Mouse (Mus musculus) heart, embryonic 10.5 days (tissue): ENCODE measurements around the gene Pde4dip. TPM values are rescaled to one million over a fixed set of nuclear protein-coding genes. Genes with fewer than 3 reads are reported as not detected.

Source experiments
- DNase-seq: peaks from one replicate; pipeline ENCODE4 v3.0.0-alpha.2; 2017; ENCODE audit warnings: low spot score
- H3K27ac ChIP-seq: fragments of 300-500 bp; sonication (generic); 2 replicates; pipeline ENCODE4 v1.5.1; 2016; ENCODE audit warnings: mild to moderate bottlenecking
- H3K27me3 ChIP-seq: fragments of 300-500 bp; sonication (generic); 2 replicates; pipeline ENCODE4 v1.6.1; 2016; ENCODE audit warnings: mild to moderate bottlenecking; ENCODE audit not compliant: poor library complexity, insufficient read depth, severe bottlenecking
- H3K36me3 ChIP-seq: fragments of 300-500 bp; sonication (generic); 2 replicates; pipeline ENCODE4 v1.6.1; 2016; ENCODE audit warnings: mild to moderate bottlenecking, moderate library complexity
- H3K4me1 ChIP-seq: fragments of 300-500 bp; sonication (generic); 2 replicates; pipeline ENCODE4 v1.6.1; 2016; ENCODE audit warnings: mild to moderate bottlenecking
- H3K4me3 ChIP-seq: fragments of 300-500 bp; sonication (generic); 2 replicates; pipeline ENCODE4 v1.5.1; 2016; ENCODE audit warnings: mild to moderate bottlenecking, moderate library complexity
- H3K9me3 ChIP-seq: fragments of 300-500 bp; sonication (generic); 2 replicates; pipeline ENCODE4 v1.6.1; 2016; ENCODE audit warnings: mild to moderate bottlenecking, moderate library complexity
- WGBS: fragments of 180-500 bp; shearing (Covaris S2); methylation state at CpG from one replicate; pipeline ENCODE4 v1.1.7; 2016; 5-methylcytosine and 5-hydroxymethylcytosine counted together
- polyA plus RNA-seq: library from polyadenylated mRNA; unstranded; fragments of >200 nt; fragmentation: Nextera tagmentation; extraction: Ambion mirVana; gene quantifications from 2 replicates; pipeline ENCODE4 v1.2.1, GENCODE M21; 2016

Gene Pde4dip
- polyA plus RNA-seq, 1 experiment from 2014 or later = 42.0 TPM

DNA sequence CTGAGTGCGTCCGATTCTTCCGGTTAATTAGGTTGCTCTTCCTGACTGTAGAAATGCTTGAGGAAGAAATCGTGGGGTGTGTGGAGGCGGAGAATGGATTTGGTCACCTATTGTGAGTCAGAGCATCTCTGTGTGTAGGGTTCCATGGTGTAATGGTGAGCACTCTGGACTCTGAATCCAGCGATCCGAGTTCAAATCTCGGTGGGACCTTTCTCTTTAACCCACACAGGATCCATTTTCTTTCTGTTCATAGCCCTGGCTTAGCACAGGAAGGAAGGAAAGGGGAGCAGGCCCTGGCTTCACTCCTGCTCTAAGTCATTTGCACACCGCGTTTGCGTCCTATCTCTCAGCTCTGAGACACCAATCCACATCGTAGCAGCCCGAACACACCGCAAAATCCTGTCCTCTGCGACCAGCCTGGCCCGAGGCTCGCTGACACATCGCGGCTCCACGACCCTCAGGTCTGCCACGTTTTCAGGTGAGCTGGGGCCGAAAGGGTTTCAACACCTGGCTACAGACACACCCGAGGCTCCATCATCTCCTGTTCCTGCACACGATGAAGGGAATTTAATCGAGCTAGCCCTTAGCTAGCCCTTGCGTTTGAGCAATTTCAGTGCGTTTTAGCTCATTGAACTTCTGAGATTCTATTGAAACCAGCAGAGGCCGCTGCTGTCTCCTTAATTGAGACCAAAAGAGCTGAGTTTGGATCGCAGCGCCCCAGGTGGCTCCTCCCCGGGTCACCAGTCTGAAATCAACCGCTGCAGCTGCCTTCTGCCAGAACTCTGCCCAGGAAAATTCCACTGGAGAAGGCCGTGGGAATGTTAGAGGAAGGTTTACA lies 207.0 kb downstream of the Pde4dip start:
- H3K27me3 ChIP-seq = no peaks in the 10 kb centered on the region
- H3K4me1 ChIP-seq = peaks cover 28% of the 10 kb centered on the region
- peak overlapping the region; percentile 73 for H3K27ac ChIP-seq
- WGBS = 1% methylated on average over 33 of the region's 33 CpGs
- H3K9me3 ChIP-seq = no peaks in the 10 kb centered on the region
- H3K4me3 ChIP-seq = peak overlapping the region; percentile 63
- DNase-seq = peak; percentile 88
- no peaks in the 10 kb centered on the region for H3K36me3 ChIP-seq

- WGBS = 2% methylated on average over 28 of the region's 28 CpGs
- DNase-seq = peak; percentile 88
- no peaks in the 10 kb centered on the region for H3K9me3 ChIP-seq
- peaks cover 28% of the 10 kb centered on the region for H3K4me1 ChIP-seq
- no peaks in the 10 kb centered on the region for H3K27me3 ChIP-seq
- H3K27ac ChIP-seq = peak overlapping the region; percentile 73
- H3K4me3 ChIP-seq = peak overlapping the region; percentile 63
- H3K36me3 ChIP-seq = no peaks in the 10 kb centered on the region
These were observed 207.7 kb downstream of the Pde4dip start for GRCm38 (mm10) chr3:97680631-97681320.

- H3K27ac ChIP-seq = no peak overlapping the region
- 0 out of 2 replicates have a peak, but pooled peaks cover 2% of the 10 kb centered on the region for H3K36me3 ChIP-seq
- no peak for DNase-seq
- no peaks in the 10 kb centered on the region for H3K27me3 ChIP-seq
- 84% methylated on average over 3 of the region's 3 CpGs for WGBS
- no peaks in the 10 kb centered on the region for H3K9me3 ChIP-seq
- H3K4me3 ChIP-seq = no peak overlapping the region
- H3K4me1 ChIP-seq = peaks cover 15% of the 10 kb centered on the region
These were observed 210.1 kb downstream of the Pde4dip start for GRCm38 (mm10) chr3:97678416-97678815.

- WGBS = 92% methylated on average over 3 of the region's 3 CpGs
- DNase-seq = no peak
- Histone ChIP-seq H3K27me3 (no peaks in the 10 kb centered on the region), H3K27ac (no peak overlapping the region), H3K4me3 (no peak overlapping the region), H3K4me1 (peaks cover 13% of the 10 kb centered on the region), H3K36me3 (peaks cover 5% of the 10 kb centered on the region), H3K9me3 (no peaks in the 10 kb centered on the region)
These were observed 212.4 kb downstream of the Pde4dip start for GRCm38 (mm10) chr3:97676126-97676525.

DNA sequence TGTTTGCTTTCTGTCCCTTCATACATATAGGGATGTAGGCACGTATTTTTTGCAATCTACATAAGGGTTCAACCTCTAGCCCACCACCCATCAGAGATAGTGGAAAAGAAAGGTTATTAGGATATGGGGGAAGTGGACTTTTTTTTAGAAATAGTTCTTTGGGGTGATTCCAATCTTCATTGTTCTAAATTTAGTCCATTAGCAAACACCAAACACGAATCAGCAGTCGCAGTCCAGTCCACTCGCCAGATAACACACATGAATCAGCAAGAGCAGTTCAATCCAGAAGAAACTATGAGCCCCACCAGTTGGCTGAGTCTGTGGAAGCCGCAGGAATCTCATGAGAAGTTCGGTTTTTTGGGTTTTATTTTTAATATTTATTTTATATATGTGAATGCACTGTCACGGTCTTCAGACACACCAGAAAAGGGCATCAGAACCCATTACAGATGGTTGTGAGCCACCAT lies 213.8 kb downstream of the Pde4dip start, which contains the start of gene Gm17651:
TSS of gene Gm17651 (minus strand) at position 51 of the 467 bp plus-strand sequence.
- Histone ChIP-seq H3K4me1 (peaks cover 15% of the 10 kb centered on the region), H3K9me3 (no peaks in the 10 kb centered on the region), H3K36me3 (peaks cover 18% of the 10 kb centered on the region), H3K4me3 (no peak within 1 kb of the TSS), H3K27ac (no peak within 1 kb of the TSS), H3K27me3 (no peaks in the 10 kb centered on the region)
- 82% methylated on average over 7 of the region's 7 CpGs for WGBS
- DNase-seq = no peak

DNA sequence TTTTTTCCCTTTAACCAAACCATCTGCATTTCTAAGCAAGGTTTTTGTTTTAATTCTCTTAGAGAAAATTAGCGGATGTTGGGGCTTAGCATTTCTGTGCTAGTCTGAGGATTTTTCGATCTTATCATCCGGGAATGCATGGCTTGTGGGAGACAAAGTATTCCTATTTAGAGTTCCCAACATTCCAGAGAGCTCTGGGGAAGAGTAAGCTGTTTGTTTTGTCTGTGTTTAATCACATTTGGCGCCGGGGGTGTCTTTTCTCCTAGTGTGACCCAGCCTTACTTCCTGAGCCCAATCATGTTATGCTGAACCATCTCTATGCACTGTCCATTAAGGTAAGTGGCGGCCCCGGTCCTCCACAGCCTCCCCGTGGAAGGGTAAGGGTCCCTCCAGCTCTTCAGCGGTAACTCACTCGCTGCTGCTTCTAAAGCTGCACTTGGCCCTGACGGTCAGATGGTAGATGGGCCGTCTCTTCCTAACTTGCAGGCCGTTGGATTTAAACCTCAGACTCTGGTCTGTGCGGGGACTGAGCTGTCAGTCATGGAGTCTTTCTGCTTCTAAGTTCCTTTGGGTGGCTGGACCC lies 221.3 kb downstream of the Pde4dip start:
- H3K9me3 ChIP-seq = no peaks in the 10 kb centered on the region
- peak overlapping the region; percentile 47 for H3K27ac ChIP-seq
- peaks cover 40% of the 10 kb centered on the region for H3K4me1 ChIP-seq
- DNase-seq = peak; percentile 73
- WGBS = 32% methylated on average over 14 of the region's 14 CpGs
- peaks cover 70% of the 10 kb centered on the region for H3K36me3 ChIP-seq
- H3K27me3 ChIP-seq = no peaks in the 10 kb centered on the region
- H3K4me3 ChIP-seq = no peak overlapping the region

DNA sequence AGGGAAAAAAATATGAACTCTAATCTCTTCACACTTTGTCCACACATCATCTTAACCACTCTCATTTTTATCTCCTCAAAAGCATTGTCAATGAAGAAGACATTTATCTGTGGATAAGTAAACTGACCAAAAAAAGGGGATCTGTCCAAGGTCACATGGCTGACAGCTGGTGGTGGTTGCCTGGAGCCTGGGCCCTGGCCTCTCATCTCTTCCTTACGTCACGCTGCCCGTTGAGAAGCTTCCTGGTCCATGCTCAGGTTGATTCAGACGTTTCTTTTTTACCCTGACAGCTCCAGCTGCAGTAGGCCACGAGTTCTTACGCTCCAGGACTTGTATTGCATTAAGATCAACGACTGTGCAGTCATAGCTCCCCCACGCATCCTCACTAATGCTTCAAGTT lies 222.4 kb downstream of the Pde4dip start:
- Histone ChIP-seq H3K27ac (peak overlapping the region; percentile 57; the same call in 1 of the 2 replicates), H3K4me3 (no peak overlapping the region)

DNA sequence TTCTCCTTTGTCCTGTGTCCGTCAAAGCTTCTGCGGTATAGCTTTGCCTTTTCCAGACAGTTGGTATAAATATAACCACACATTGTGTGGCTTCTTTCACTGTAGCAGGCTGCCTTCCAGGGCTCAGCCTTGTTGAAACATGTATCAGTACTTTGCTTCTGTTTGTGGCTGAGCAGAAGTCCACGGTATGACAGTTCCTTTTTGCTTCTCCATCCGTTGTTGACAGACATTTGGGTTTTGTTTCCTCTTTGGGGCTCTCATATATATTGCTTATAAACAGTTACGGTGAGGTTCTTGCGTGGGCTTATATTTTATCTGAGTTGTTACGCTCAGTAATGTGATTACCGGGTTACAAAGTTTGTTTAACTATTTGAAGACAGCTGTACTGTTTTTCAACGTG lies 223.0 kb downstream of the Pde4dip start:
- H3K4me1 ChIP-seq = peaks cover 33% of the 10 kb centered on the region
- no peak for DNase-seq
- H3K27me3 ChIP-seq = no peaks in the 10 kb centered on the region
- no peaks in the 10 kb centered on the region for H3K9me3 ChIP-seq
- WGBS = 77% methylated on average over 9 of the region's 9 CpGs
- H3K4me3 ChIP-seq = no peak overlapping the region
- H3K36me3 ChIP-seq = peaks cover 63% of the 10 kb centered on the region
- 0 out of 2 replicates have a peak overlapping the region, but pooled peaks have one; percentile 57 for H3K27ac ChIP-seq

More for the DNA sequence above, 222.4 kb downstream of the Pde4dip start:
- Histone ChIP-seq H3K36me3 (peaks cover 68% of the 10 kb centered on the region), H3K9me3 (no peaks in the 10 kb centered on the region), H3K4me1 (peaks cover 34% of the 10 kb centered on the region), H3K27me3 (no peaks in the 10 kb centered on the region)
- WGBS = 52% methylated on average over 8 of the region's 8 CpGs
- DNase-seq = no peak

DNA sequence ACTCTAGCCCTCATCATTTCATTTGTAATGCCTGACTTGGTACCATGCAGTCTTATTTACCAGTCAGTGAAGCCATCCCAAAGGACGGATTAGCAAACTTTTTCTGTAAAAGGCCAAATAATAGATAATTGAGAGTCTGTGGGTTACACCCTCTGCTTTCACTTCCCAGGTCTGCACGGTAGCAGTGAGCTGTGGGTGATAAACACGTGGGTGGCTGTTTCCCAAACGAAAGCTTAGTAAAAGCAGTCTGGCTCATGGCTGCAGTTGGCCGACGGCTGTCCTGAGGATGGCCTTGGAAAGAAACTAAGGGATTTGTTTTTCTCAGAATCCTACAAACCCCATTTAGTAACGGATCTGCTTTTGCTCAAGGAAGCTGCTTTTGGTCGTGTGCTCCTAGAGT lies 227.3 kb downstream of the Pde4dip start:
- WGBS = 57% methylated on average over 8 of the region's 8 CpGs
- Histone ChIP-seq H3K27me3 (no peaks in the 10 kb centered on the region), H3K9me3 (no peaks in the 10 kb centered on the region), H3K4me3 (no peak overlapping the region), H3K27ac (no peak overlapping the region), H3K36me3 (peaks cover 30% of the 10 kb centered on the region), H3K4me1 (peaks cover 38% of the 10 kb centered on the region)
- no peak for DNase-seq

DNA sequence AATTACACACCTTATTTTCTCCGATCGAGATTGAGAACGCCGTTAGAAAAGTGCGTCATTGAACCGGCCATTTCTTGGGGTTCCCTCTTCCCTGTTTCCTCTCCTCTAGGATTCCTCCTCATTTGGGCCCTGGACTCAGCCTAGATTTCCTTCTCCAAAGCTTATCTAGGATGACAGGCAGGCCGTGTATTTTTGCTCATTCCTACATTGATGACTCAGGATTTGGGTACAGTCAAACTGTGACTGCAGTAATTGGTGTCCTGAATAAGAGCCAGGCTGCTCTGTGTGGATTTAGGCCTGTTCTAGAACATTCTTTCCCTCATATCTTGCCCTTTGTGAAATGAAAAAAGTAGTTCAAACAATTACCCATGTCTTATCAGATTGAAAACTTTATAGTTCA lies 228.8 kb downstream of the Pde4dip start:
- 80% methylated on average over 7 of the region's 7 CpGs for WGBS
- peak overlapping the region; percentile 12 for H3K4me3 ChIP-seq
- DNase-seq = no peak
- no peaks in the 10 kb centered on the region for H3K9me3 ChIP-seq
- peaks cover 25% of the 10 kb centered on the region for H3K36me3 ChIP-seq
- peak overlapping the region; percentile 96; the same call in 1 of the 2 replicates for H3K27ac ChIP-seq
- no peaks in the 10 kb centered on the region for H3K27me3 ChIP-seq
- peaks cover 41% of the 10 kb centered on the region for H3K4me1 ChIP-seq

- H3K27ac ChIP-seq = peak overlapping the region; percentile 96
- H3K27me3 ChIP-seq = no peaks in the 10 kb centered on the region
- peaks cover 41% of the 10 kb centered on the region for H3K4me1 ChIP-seq
- WGBS = under 1% methylated on average over 50 of the region's 50 CpGs
- no peaks in the 10 kb centered on the region for H3K9me3 ChIP-seq
- peak overlapping the region; percentile 87 for H3K4me3 ChIP-seq
- H3K36me3 ChIP-seq = peaks cover 14% of the 10 kb centered on the region
- peak; percentile 90 for DNase-seq
These were observed 229.9 kb downstream of the Pde4dip start for GRCm38 (mm10) chr3:97658426-97659193.
